Mouse (Mus musculus): ENCODE measurements around the gene Xkr7.

Xkr7 gene

GRCm38 (mm10) chr2:153074651-153075050 is 43.0 kb downstream of the Xkr7 start:
- DNase-seq: no peak

- DNase-seq: no peak
These were observed 44.3 kb downstream of the Xkr7 start for GRCm38 (mm10) chr2:153075961-153076360.

- DNase-seq: peak; percentile 56
These were observed 49.3 kb downstream of the Xkr7 start for GRCm38 (mm10) chr2:153080841-153081523.

- no peak for DNase-seq
These were observed 50.2 kb downstream of the Xkr7 start for GRCm38 (mm10) chr2:153081866-153082265.

GRCm38 (mm10) chr2:153083275-153083674 is 51.6 kb downstream of the Xkr7 start:
- no peak for DNase-seq

- no peak for DNase-seq
These were observed 52.2 kb downstream of the Xkr7 start for GRCm38 (mm10) chr2:153083824-153084223.

GRCm38 (mm10) chr2:153084261-153084976 is 52.8 kb downstream of the Xkr7 start:
- DNase-seq: no peak

- DNase-seq: no peak
These were observed 53.9 kb downstream of the Xkr7 start for GRCm38 (mm10) chr2:153085556-153085955.

- DNase-seq: no peak
These were observed 54.5 kb downstream of the Xkr7 start for GRCm38 (mm10) chr2:153086166-153086565.

- peak; percentile 34 for DNase-seq
These were observed 55.4 kb downstream of the Xkr7 start for GRCm38 (mm10) chr2:153087091-153087490.

- no peak for DNase-seq
These were observed 57.7 kb downstream of the Xkr7 start for GRCm38 (mm10) chr2:153089316-153089715.

GRCm38 (mm10) chr2:153090551-153091165 is 59.0 kb downstream of the Xkr7 start:
- no peak for DNase-seq

All from right cerebral cortex, postnatal 25 days (tissue).